Mouse (Mus musculus) right cerebral cortex, postnatal 25 days (tissue): ENCODE results near the gene Stard13.

Experiments
- DNase-seq: peaks from one replicate; pipeline ENCODE4 v3.0.0; 2022

Stard13 gene

DNA sequence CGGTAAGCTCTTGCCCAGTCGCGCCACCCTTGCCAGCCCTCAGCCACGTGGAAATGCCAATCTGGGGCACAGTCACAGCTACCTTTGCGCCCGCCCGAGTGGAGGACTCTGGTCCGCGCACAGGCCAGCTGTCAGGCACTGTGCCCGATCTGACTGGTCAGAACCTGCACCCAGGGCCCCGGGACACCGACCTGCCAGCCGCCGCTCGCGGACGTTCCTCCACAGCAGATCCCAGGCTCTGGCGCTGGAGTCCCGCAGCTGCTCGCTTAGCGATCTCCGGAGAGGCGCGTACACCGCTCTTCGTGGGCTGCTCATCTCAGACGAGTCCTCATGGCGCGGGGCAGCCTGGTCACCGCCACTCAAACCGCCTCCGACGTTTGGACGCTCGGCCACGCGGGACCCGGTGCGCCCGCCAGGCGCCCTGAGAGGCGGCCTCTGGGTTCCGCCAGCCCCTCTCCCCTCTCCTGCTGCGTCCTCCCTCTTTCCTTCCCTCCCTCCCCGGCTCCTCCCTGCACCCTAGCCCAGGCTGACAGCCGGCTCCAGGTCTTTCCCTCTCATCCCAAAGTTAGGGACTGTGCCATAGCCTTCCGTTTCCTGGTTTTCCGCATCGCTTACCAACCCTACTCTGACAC lies at the start of gene Stard13:
Gene Stard13, minus strand, starts transcription at position 437 of the 632 bp plus-strand sequence.
- peak; percentile 63 for DNase-seq

DNA sequence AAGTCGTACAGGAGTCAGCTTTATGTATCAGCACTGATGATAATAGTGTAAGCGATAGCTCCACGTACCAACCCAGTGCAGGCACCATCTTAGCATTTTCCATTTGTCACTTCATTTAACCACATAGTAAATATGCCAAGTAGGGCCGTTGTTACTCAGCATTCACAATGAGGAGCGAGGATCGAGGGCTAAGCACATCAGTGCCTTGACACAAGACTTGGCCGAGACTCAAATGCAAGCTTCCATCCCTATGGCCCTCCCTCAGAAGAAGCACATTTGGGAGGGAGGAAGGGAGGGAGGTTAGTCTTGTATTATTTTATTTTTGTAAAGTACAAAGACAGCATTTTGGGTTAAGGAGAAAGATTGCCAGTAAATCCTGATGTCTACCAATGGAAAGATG lies 45.9 kb upstream of the Stard13 start:
- no peak for DNase-seq

DNA sequence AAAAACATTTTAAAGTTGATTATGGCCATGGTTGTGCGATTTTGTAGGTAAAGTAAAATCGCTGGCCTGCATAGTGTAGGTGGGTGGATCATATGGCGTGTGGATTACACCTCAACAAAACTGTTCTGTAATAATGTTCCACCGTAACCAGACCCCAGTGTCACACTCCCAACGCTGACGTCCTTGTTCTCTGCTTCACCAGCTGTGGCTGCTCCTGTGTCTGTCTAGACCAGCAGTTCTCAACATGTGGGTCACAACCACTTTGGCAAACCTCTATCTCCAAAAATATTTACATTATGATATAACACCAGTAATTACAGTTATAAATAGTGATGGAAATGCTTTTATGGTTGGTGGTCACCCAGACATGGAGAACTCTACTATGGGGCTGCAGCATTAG lies 44.3 kb upstream of the Stard13 start:
- no peak for DNase-seq

DNA sequence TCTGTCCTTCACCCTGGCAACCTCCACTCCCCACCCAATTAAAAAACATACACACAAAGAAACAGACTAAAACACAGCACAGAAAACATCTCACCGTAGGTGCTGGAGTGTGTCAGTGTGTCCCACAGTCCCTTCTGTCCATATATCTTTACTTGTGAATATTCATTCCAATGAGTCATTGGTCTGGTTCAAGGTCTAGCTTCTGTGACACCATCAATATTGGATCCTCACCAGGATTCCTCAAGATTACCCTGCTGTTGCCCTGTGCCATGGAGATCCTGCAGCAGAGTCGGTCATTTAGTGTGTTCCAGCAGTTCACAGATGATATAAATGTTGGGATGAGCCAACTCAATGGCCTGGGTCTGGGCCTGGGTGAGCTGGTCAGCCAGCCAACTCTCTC lies 42.4 kb upstream of the Stard13 start:
- no peak for DNase-seq

DNA sequence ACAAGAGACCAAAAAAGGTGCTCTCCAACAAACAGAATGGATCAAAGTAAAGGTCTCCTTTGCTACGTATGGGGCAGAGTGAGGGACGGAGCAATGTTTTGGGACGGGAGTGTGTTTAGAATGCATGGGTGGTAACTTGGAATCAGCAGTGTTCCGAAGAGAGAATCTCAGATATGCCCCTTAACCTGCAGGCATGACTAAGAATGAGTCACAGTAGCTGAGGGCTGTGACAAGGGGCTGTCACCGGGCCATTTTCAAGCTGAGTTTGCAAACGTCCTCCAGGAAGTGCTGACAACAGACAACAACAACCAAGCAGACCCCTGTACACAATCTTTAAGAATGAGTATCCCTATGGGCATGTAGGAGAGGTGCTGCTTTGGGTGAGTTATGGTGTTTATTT lies 40.6 kb upstream of the Stard13 start:
- no peak for DNase-seq

DNA sequence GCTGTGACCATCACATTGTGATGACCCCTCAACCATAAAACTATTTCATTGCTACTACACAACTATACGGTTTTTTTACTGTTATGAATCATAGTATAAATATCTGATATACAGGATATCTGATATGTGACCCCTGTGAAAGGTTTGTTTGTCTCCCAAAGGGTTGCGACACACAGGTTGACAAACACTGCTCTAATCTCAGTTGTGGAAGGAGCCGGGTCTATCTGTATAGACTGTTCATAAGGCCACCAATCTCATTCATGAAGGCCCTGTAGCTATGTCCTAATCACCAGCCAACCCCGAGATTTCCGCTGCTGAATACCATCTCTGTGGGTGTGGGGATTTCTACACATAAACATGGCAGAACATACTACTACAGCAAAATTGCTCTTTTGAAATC lies 37.2 kb upstream of the Stard13 start:
- DNase-seq: no peak

DNA sequence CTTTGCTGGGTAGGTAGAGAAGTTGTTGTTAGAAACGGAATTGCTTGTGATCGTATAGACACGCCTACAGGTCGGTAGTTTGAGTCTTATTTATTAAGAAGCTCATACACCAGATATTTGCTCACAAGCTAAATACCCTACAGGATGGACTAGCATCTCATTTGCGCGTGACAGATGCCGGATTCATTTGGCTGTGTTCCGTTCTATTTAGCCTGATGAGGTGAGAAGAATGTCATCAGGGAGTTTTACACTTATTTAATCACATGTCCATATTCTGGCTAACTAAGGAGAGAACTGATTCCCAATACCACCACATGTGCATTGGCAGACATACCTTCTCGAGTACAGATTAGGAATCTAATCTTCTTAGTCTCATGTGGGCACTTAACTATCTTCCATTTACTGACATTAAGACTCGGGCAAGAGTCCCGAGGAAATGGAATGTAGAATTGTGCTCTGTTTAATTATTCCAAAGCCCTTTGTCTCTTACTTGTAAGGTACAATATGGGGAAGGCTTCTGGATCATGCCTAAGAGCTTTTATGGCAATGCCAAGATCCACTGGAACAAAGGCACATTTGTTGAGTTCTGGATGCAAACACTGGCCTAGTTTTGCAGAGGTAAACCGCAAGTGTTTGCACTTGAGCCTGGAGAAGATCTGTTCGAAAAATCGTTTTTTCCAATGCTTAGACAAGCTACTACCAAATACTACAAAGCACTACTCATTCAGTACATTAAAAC lies 33.4 kb upstream of the Stard13 start:
- DNase-seq: no peak

DNA sequence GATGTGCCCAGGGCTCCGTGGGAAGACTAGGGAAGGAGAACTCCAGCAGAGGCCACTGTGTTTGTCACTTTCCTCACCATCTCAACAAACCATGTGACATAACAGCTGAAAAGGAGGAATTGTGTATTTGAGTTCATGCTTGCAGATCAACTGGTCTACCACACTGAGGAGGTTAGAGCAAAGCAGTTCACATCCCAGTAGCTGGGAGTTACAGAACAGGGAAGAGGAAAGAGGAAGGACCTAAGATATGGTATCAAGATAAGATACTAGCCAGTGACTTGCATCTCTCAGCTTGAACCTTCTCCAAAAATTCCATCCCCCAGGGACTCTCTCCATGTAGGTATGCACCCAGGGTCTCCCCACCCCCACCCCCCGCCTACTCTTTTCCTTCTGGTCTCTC lies 27.9 kb upstream of the Stard13 start:
- DNase-seq: no peak

DNA sequence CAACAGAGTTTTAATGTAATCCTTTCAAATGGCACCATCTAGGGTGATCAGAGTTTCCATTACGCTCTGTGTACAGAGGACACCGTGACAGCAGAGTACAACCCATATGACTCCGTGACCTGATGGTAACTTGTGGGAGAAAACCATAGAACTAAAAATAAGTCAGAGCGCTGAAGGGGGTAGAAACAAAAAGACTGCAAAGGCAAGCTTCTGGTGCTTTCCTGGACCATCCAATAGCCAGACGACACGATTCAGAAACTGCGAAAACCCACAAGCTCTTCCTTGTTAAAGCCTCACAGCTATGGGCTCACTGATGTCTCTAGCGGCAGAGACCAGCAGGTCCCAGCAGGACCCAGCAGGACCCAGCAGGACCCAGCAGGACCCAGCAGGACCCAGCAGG lies 18.6 kb upstream of the Stard13 start:
- DNase-seq: no peak

DNA sequence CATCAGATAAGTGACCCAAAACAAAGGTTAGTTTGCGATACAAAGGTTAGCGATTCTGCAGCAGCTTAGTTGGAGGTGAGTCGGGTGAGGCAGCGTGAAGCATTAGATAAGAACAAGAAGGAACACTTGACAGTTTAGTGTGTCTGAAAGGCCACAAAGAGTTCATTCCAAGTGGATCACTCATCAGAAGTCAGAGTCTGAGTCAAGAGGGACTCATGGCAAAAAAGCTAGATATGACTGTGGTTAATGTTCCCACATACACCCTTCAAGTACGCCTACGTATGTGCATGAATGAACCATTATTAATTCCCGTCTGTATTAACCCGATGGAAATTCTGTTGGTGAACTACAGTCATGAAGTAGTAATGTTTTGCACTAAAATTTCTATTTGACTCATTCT lies 18.0 kb upstream of the Stard13 start:
- DNase-seq: no peak

DNA sequence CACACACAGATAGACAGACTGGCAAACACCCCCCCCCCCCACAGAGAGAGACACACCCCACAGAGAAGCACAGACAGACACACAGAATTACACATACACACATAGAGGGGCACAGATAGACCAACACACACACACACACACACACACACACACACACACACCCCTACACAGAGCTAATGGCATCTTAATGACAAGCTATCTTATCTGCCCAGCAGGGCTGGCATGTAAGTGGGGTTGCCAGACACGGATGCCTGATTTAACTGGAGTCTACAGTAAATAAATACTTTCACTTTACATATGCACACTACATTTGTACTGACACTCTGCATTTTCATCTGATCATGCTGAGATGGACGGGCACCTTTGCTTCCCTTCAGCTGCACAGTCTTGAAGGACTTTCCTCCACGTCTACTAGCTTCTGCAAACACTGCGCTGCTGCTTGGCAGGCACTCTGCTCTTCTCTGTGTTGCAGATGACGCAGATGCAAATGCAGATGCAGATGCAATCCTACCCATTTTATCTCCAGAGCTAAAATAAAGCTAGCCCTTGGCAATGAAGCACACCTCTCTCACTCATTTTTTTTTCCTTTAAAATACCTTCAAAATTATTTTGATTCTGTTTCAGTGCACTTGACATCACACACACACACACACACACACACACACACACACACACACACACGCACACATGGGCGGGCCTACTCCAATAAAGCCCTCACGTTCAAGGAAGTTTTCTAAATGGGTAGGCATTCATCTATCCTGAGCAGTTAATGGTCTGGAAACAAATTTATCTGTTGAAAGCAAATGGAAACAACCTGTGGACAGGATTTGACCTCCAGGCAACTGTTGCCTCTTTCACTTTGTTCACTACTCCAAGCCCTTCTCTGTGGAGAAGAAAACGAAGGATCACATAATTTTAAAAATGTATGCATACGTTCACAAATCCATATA lies 15.3 kb upstream of the Stard13 start:
- DNase-seq: no peak

DNA sequence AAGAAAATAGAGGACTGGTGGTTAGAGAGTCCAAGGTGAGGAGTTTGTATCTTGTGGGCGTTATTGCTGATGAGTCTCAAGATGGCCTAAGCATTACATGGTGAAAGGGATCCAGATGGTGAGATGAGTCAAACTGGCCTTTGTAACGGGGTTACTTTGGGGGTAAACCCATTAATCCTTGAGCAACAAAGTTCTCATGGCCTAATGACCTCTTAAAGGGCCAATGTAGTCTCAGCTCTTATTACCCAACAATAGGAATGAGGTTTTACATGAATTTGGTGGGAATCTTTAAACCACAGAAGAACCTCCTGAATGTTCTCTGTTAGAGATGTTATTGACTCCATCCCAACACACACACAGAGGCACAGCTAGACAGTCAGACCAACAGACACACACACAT lies 14.4 kb upstream of the Stard13 start:
- DNase-seq: no peak

DNA sequence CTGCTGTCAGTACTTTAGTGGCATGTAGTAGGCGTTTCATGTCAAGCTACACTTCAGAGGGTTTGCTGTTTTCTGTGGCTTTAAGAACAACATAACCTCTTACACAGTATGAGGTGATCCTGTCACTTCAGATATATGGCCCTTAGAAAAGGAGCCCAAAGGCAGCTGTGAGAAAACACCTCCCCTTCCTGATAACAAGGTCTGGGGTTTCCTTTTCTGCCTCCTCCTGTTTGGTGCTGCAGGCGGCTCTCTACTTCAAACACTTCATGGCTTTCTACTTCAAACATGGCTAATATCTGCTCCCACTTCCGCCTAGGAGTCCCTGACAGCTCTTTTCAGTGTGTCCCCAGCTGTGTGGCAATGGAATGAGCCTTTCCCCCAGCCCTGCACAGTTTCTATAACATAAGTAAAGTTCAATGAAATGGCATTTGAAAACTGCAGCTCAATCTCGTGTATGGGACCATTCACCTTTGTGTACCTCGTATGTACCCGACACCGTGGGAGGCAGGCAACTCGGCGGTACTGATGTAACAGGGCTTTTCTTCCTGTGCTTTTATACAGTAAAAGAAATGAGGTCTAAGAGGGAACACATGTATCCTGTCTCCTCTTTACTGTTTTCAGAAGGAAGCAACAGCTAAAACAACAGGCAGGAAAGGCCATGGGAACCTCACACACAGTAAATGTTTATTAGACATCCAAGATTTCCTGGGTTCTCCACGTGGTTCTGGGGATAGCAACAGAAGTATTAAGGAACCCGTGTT lies 13.7 kb upstream of the Stard13 start:
- no peak for DNase-seq

DNA sequence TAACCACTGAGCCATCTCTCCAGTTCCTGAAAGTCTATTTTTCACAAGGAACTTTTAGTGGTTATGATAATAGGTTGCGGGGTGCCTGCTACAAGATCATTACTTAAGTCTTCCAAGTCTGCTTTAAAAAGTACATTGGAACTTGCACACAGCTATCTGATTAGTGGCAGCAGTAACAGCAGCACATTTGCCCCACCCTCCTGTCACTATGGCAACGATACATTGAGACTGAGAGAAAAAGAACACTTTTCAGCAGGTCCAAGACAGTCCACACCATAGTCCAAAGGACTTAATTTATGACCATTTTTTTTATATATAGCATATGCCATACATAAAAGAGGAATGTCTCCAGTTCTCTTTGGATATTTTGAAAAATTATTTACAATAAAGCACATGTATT lies 12.7 kb upstream of the Stard13 start:
- no peak for DNase-seq

DNA sequence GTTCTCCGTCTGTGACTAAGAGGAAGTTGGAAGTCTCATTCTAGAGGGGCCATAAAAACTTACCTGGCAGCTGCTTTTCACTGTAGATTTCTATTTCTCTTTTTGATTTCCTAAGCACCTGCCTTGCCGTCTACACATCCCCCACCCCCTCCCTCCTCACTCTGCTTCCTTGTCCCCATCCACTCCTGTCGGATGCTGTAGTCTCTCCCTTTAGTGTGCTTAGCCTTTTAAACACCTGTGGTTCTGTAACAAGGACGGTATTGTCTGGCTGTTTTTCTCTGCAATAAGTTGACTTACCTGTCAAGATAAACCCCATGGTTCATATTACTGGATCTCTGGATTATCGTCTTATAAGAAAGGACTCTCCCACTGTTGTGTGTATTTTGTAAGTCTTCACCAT lies 11.9 kb upstream of the Stard13 start:
- no peak for DNase-seq

DNA sequence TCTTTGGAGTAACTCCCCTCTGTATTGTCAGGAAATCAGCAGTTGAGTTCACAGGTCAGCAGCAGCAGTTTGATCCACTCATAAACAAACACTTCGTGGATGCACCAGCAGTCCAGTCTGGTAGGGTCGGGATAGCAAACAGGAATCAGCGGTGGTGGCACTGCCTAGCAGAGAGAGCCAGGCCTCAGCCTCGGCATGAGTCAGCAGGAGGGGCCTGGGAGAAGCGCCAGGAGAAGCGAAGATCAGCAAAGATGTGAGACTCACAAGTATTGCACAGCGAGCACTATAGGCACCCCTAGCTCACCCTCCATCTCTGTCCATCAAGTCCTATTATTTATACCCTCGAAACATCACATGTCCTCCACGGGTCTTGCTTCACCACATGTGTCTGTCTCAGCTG lies 5.1 kb upstream of the Stard13 start:
- DNase-seq: no peak

DNA sequence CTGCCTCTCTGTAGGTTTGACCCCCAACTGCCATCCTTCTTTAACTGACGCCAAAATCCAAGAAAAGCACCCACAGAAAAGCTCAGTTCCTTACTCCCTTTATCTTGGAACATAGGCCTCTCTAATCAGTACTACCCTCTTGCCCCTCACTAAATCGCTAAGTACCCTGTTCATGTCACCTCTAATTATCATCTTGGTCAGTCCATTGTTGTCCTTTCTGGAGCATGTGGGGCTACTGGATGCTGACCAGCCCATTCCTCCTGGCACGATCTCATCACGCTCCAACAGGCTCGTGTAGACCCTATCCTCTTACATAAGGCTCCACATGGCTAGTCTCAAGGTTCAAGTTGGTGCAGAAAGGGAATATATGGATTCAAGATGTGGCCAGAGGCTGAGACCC lies 2.8 kb upstream of the Stard13 start:
- no peak for DNase-seq

DNA sequence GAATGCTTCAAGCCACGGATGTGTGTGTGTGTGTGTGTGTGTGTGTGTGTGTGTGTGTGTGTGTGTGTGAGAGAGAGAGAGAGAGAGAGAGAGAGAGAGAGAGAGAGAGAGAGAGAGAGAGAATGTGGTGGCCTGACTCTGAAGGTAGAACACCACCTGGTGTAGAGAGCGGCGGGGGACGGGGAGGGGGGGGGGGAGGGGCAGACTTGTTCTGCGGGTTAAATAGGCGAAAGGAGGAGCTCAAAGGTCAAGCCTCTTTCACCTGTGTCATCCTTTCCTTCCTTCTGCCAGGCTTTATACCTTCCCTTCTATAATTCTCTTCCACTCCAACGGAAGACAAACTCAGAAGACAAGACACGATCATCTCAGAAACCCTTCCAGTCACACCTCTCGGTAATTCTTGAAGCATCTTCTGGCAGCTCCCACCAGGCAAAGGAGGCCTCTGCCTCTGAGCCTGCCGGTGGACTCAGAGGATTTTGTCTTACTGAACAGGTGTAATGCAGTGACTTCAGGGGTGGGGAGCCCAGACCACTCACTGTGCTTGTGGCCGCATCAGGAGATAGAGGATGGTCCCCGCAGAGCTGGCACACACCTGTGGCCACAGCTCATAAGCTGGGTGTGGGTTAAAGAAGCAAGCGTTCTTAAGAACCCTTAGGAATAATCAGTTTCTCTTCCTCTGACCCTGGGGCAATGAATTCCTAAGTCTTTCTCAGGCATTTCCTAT lies 898 bp downstream of the Stard13 start:
- DNase-seq: no peak

DNA sequence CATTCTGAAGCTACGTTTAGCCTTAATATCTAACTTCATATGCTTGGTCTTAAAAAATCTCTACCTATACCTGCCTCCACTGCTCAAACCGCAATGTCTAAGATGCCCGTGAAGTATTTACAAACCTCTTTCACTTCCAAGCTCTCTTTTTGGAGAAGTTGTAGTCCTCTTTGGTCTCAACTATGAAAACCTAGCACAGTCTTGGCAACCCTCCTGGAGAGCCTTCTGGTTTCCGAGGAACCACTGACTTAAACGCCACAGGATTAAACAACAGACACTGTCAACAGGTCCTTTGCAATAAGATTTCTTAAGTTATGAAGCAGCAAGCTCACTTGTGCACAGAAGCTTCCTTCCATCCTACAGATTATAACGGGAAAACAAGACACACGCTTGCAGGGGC lies 1.8 kb downstream of the Stard13 start:
- DNase-seq: no peak

DNA sequence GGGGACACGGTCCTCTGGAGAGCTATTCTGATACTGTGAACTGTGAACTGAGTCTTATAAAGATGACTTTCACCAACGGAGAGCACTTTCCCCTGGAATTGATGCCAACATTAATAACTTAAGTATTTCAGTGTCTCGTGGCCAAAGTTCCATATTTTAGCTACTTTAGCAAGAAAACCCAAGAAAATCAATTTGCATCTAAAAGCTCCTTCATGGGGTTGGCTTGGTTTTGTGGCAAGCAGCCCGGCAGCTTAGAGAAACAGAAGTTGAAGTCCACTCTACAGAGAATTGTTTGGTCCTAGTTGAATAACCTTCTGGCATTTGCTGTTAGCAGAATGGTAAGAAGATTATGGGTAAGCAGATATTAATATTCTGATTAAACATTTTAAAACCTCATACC lies 2.2 kb downstream of the Stard13 start:
- DNase-seq: no peak

DNA sequence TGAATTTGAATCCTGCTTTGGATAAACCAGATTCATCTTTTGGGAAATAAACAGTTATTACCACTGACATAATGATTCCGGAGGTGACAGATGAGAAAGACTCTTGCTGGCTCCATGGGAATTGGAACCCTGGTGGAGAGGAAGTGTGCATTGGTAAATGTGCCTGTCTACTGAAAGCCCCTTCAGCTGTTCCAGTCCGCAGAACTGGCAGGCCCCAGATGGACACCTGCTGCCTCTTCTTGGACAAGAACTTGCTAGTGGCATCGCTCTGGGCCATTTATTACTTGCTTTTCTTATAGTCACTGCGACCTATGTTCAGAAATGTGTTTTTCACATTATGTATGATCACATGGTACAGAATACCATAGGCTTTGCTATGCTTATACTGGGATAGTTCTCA lies 3.2 kb downstream of the Stard13 start:
- DNase-seq: no peak

DNA sequence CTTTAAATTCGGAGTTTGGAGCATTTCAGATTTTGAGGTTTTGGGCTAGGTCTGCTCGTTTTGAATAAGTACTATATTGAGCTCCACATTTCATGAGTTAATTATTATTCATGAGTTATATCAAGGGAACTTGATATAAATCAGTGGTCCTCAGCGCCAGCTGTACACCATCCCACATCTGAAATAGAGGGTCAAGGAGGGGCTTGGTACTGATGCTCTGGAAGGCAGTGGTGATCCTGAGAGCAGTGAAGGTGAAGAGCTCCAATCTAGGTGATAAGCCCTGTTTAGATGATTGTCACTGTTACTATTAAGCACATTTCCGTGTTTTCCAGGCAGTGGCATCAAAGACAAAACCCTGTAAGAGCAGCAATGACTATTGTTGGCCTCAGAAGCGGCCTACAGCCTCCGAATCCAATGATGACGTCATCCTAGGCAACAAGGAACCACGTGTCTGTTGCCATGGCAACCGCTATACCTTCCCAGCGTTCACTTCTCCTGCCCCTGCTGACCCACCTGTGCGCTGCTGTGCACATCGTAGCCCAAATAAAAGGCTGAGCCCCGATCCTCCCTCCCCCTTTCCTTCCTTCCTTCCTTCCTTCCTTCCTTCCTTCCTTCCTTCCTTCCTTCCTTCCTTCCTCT lies 5.2 kb downstream of the Stard13 start:
- no peak for DNase-seq
